Mouse (Mus musculus) C2C12 (cell line): ENCODE measurements around the gene Foxl1. TPM values are rescaled to one million over a fixed set of nuclear protein-coding genes. Genes with fewer than 3 reads are reported as not detected.

Experiments
- H3K27me3 ChIP-seq: one replicate; pipeline ENCODE4 v1.6.1; 2011; ENCODE audit not compliant: control insufficient read depth, insufficient read depth, insufficient read length
- H3K36me3 ChIP-seq: one replicate; pipeline ENCODE4 v1.6.1; 2011; ENCODE audit not compliant: control insufficient read depth, insufficient read depth
- H3K4me3 ChIP-seq: one replicate; pipeline ENCODE4 v1.5.1; 2011; ENCODE audit warnings: mild to moderate bottlenecking, control low read depth; ENCODE audit not compliant: poor library complexity, insufficient read depth, severe bottlenecking
- H3K79me2 ChIP-seq: one replicate; pipeline ENCODE4 v1.6.1; 2011; ENCODE audit not compliant: control insufficient read depth, insufficient read depth
- H3K79me3 ChIP-seq: one replicate; pipeline ENCODE4 v1.6.1; 2011; ENCODE audit warnings: low read depth, control low read depth
- H3ac ChIP-seq: one replicate; pipeline ENCODE3; 2011; ENCODE audit warnings: low read depth; ENCODE audit not compliant: control insufficient read depth, insufficient read length
- CEBPB ChIP-seq: IDR thresholded peaks from one replicate; pipeline ENCODE4 v1.6.1; 2011; ENCODE audit warnings: low read depth, mild to moderate bottlenecking, control low read depth, moderate library complexity
- CTCF ChIP-seq: IDR thresholded peaks from one replicate; pipeline ENCODE4 v1.5.1; 2011; ENCODE audit not compliant: control insufficient read depth, insufficient read depth, insufficient read length
- FOSL1 ChIP-seq: IDR thresholded peaks from one replicate; pipeline ENCODE4 v1.8.0; 2011; ENCODE audit warnings: mild to moderate bottlenecking, low read length; ENCODE audit not compliant: poor library complexity, insufficient read depth, severe bottlenecking
- MAX ChIP-seq: IDR thresholded peaks from one replicate; pipeline ENCODE4 v1.6.1; 2011; ENCODE audit warnings: mild to moderate bottlenecking, control low read depth
- MYOD1 ChIP-seq: IDR thresholded peaks from one replicate; pipeline ENCODE4 v1.6.1; 2011; ENCODE audit warnings: low read depth; ENCODE audit not compliant: control insufficient read depth, insufficient read length
- MYOG ChIP-seq: IDR thresholded peaks from one replicate; pipeline ENCODE4 v1.6.1; 2011; ENCODE audit not compliant: control insufficient read depth, insufficient read length; ENCODE audit errors: extremely low read depth
- USF1 ChIP-seq: IDR thresholded peaks from one replicate; pipeline ENCODE4 v1.6.1; 2011; ENCODE audit warnings: low read depth, mild to moderate bottlenecking, control low read depth, moderate library complexity
- polyA plus RNA-seq: library from polyadenylated mRNA; unstranded; fragments of >200 nt; fragmentation: generic; extraction: Trizol; gene quantifications from one replicate; pipeline ENCODE4 v1.2.1, GENCODE M21; 2012; ENCODE audit warnings: missing spikeins

Foxl1 gene
- polyA plus RNA-seq, 1 experiment: 6.1 TPM

- no peak for TF ChIP-seq FOSL1
- no peak for TF ChIP-seq MYOD1
- no peak for TF ChIP-seq MAX
- no peak for TF ChIP-seq CTCF
- TF ChIP-seq USF1: no peak
- no peak for TF ChIP-seq MYOG
- TF ChIP-seq CEBPB: no peak
- H3K36me3 ChIP-seq: no peaks in the 10 kb centered on the region
- H3K79me3 ChIP-seq: no peaks in the 10 kb centered on the region
- no peak overlapping the region for H3ac ChIP-seq
- H3K4me3 ChIP-seq: no peak overlapping the region
- peaks cover 100% of the 10 kb centered on the region for H3K27me3 ChIP-seq
- no peaks in the 10 kb centered on the region for H3K79me2 ChIP-seq
Measured at GRCm38 (mm10) chr8:121081398-121081797, 46.3 kb upstream of the Foxl1 start.

GRCm38 (mm10) chr8:121082218-121083092 lies 45.3 kb upstream of the Foxl1 start:
- H3ac ChIP-seq: no peak overlapping the region
- H3K4me3 ChIP-seq: no peak overlapping the region
- no peaks in the 10 kb centered on the region for H3K79me3 ChIP-seq
- no peaks in the 10 kb centered on the region for H3K79me2 ChIP-seq
- H3K36me3 ChIP-seq: no peaks in the 10 kb centered on the region
- peaks cover 99% of the 10 kb centered on the region for H3K27me3 ChIP-seq
- TF ChIP-seq USF1 (no peak), CTCF (no peak), MAX (no peak), CEBPB (no peak), MYOD1 (no peak), FOSL1 (no peak), MYOG (no peak)

DNA sequence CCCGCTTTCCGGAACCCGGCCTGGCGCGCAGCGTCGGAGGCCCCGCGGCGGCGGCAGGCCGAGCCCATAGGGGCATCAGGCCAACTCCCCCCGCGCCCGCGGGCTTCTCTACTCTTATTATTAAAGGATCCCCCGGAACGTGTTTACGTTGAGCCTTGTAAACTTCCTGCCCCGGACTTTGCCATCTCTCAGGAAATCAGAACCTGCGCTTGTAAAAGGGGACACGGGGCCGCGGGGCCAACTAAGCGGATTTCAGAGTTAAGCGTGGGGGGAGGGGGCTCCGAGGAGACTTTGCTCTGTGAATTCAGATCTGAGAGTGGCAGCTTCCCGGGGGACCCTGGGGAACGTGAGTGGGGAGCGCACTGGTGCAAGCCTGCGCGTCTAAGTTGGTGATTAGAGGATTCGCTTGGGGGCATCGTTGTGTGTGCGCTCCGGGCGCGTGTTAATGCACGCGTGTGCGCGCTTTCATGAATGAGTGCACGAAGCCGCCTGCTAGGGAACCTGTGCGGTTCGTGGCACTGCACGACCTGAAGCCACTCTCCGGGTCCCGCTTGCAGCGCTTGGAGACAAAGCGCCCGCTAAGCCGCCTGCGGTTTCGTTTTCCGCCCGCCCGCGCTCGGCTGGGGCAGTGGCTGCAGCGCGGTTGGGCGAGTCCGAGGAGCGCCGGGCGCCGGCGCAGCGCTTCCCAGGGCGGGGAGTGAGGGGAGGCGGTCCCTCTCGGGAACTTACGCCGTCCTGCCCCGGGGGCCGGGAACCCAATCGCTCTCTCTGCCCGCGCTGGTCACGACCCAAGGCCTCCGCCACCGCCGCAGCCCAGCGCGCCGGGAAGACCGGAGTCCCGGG lies 44.4 kb upstream of the Foxl1 start:
- H3K36me3 ChIP-seq: no peaks in the 10 kb centered on the region
- H3K79me3 ChIP-seq: no peaks in the 10 kb centered on the region
- H3K27me3 ChIP-seq: peaks cover 96% of the 10 kb centered on the region
- TF ChIP-seq USF1: no peak
- no peak for TF ChIP-seq MYOG
- TF ChIP-seq CEBPB: no peak
- no peak for TF ChIP-seq CTCF
- no peak for TF ChIP-seq MYOD1
- TF ChIP-seq MAX: no peak
- no peak for TF ChIP-seq FOSL1
- no peaks in the 10 kb centered on the region for H3K79me2 ChIP-seq
- H3ac ChIP-seq: no peak overlapping the region
- H3K4me3 ChIP-seq: peak overlapping the region; percentile 21

DNA sequence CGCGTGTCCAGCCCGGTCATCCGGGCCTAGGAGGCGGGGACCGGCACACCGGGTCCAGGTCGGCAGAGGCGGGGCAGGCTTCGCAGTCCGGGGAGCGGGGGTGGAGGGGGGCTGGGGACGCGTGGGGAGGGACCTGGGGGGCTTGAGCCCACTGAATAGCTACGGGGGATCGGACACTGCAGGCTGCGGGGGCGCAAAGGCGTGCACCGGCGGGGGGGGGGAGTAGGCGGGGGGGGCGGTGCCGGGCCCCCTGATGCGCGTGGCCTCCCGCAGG lies 43.9 kb upstream of the Foxl1 start:
- Histone ChIP-seq H3K27me3 (peaks cover 96% of the 10 kb centered on the region), H3K36me3 (no peaks in the 10 kb centered on the region), H3ac (no peak overlapping the region), H3K79me3 (no peaks in the 10 kb centered on the region), H3K79me2 (no peaks in the 10 kb centered on the region), H3K4me3 (no peak overlapping the region)
- no peak for TF ChIP-seq CEBPB
- no peak for TF ChIP-seq MYOG
- no peak for TF ChIP-seq CTCF
- no peak for TF ChIP-seq USF1
- TF ChIP-seq MAX: no peak
- TF ChIP-seq MYOD1: no peak
- no peak for TF ChIP-seq FOSL1

GRCm38 (mm10) chr8:121084210-121084951 lies 43.4 kb upstream of the Foxl1 start, which contains the start of gene Foxf1:
TSS of gene Foxf1 (plus strand) at chr8:121084386.
- Histone ChIP-seq H3K79me3 (no peaks in the 10 kb centered on the region), H3ac (no peak within 1 kb of the TSS), H3K27me3 (peaks cover 96% of the 10 kb centered on the region), H3K36me3 (no peaks in the 10 kb centered on the region), H3K79me2 (no peaks in the 10 kb centered on the region), H3K4me3 (peak within 1 kb of the TSS; percentile 21)
- no peak for TF ChIP-seq MYOD1
- no peak for TF ChIP-seq FOSL1
- no peak for TF ChIP-seq CTCF
- no peak for TF ChIP-seq CEBPB
- no peak for TF ChIP-seq MAX
- no peak for TF ChIP-seq MYOG
- no peak for TF ChIP-seq USF1
